Mouse (Mus musculus): Measurements from ENCODE around the gene Arhgef12. TPM values are rescaled to one million over a fixed set of nuclear protein-coding genes. Genes with fewer than 3 reads are reported as not detected.

The Arhgef12 gene
- polyA plus RNA-seq, 1 experiment, result 7.1 TPM

- Histone ChIP-seq H3K4me3 (ENCODE audit: control insufficient read depth, insufficient read depth, low read length) (no peak overlapping the region), H3K4me1 (replicated peaks; ENCODE audit: control insufficient read depth, insufficient read depth, low read length) (no peaks in the 10 kb centered on the region), H3K36me3 (ENCODE audit: control insufficient read depth, insufficient read depth, low read length) (no peaks in the 10 kb centered on the region), H3K27me3 (ENCODE audit: control insufficient read depth, insufficient read depth, low read length) (no peaks in the 10 kb centered on the region), H3K27ac (ENCODE audit: control insufficient read depth, insufficient read depth, low read length) (no peak overlapping the region)
- WGBS, result 43% methylated on average over 7 of the region's 7 CpGs
- no peak for TF ChIP-seq POLR2A (IDR thresholded peaks at IDR 0.05; ENCODE audit: control insufficient read depth, extremely low read depth, insufficient read depth, low read length, poor library complexity)
- no peak for TF ChIP-seq CTCF (IDR thresholded peaks at IDR 0.05; ENCODE audit: borderline replicate concordance, control insufficient read depth, extremely low read depth, insufficient read depth, low read length, poor library complexity)
- DNase-seq, result no peak
Observed at GRCm38 (mm10) chr9:42932146-42932545, 174.9 kb downstream of the Arhgef12 start.

DNA sequence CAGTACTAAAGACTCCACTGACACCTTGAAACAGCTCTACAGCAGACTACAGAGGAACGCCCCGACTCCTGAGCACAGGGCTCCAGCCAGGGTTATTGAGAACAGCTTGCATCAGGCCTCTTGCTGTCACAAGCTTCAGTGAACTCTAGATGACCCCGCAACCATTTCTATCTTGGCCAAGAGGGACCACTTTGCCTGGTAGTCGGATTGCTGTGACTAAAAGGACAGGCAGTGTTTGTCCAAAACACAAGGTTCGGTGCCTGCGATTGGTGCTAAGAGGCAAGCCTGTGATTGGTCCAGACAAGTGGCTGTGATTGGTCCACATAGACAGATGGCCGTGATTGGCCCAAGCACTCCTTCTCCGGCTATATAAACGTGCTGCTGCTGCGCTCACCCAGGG lies 179.5 kb downstream of the Arhgef12 start:
- DNase-seq, result no peak
- 76% methylated on average over 10 of the region's 10 CpGs for WGBS
- no peaks in the 10 kb centered on the region for H3K36me3 ChIP-seq (ENCODE audit: control insufficient read depth, insufficient read depth, low read length)
- H3K4me1 ChIP-seq (replicated peaks; ENCODE audit: control insufficient read depth, insufficient read depth, low read length), result no peaks in the 10 kb centered on the region
- TF ChIP-seq POLR2A (IDR thresholded peaks at IDR 0.05; ENCODE audit: control insufficient read depth, extremely low read depth, insufficient read depth, low read length, poor library complexity), result no peak
- TF ChIP-seq CTCF (IDR thresholded peaks at IDR 0.05; ENCODE audit: borderline replicate concordance, control insufficient read depth, extremely low read depth, insufficient read depth, low read length, poor library complexity), result no peak
- no peaks in the 10 kb centered on the region for H3K27me3 ChIP-seq (ENCODE audit: control insufficient read depth, insufficient read depth, low read length)
- no peak overlapping the region for H3K4me3 ChIP-seq (ENCODE audit: control insufficient read depth, insufficient read depth, low read length)
- no peak overlapping the region for H3K27ac ChIP-seq (ENCODE audit: control insufficient read depth, insufficient read depth, low read length)

DNA sequence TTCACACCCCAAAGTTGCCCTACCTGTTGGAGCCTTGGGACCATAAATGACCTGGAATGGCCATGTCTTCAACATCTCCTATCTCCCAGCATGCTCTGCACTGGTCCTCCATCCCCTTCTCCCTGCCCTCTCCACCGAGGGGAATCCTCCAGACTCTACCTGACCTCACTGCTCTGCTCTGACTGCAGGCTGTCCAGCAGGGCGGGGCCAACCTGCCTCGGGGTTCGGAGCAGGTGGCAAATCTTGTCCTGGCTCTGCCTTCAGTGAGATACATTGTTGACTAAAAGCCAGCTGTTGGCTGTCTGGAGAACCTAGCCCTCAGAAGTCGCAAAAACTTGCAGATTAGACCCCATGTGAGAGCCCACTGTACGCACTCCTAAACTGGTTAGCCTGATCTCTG lies 180.5 kb downstream of the Arhgef12 start:
- WGBS, result 88% methylated on average over 6 of the region's 6 CpGs
- TF ChIP-seq CTCF (IDR thresholded peaks at IDR 0.05; ENCODE audit: borderline replicate concordance, control insufficient read depth, extremely low read depth, insufficient read depth, low read length, poor library complexity) (no peak), POLR2A (IDR thresholded peaks at IDR 0.05; ENCODE audit: control insufficient read depth, extremely low read depth, insufficient read depth, low read length, poor library complexity) (no peak)

DNA sequence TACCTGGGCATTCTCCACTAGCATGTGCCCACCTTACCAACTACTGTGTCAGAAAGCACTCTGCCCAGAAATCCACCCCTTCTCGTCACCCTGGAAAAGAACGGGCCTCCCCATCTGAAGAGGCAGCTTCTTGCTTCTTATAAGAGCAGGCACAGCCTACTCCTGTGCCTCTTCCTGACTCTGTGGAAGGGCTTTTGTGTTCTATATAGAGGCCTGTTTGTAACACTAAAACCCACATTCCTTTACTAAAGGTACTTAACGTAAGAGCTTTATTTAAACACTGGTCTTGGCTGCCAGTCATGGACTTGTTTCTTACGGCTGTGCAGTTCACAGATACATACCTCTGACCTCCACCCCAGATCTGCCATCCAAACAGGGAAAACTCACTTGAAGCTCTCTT lies 185.2 kb downstream of the Arhgef12 start:
- H3K4me1 ChIP-seq (replicated peaks; ENCODE audit: control insufficient read depth, insufficient read depth, low read length), result no peaks in the 10 kb centered on the region
- no peak overlapping the region for H3K27ac ChIP-seq (ENCODE audit: control insufficient read depth, insufficient read depth, low read length)
- 95% methylated on average over 4 of the region's 4 CpGs for WGBS
- H3K27me3 ChIP-seq (ENCODE audit: control insufficient read depth, insufficient read depth, low read length), result no peaks in the 10 kb centered on the region
- no peak for TF ChIP-seq POLR2A (IDR thresholded peaks at IDR 0.05; ENCODE audit: control insufficient read depth, extremely low read depth, insufficient read depth, low read length, poor library complexity)
- no peak for TF ChIP-seq CTCF (IDR thresholded peaks at IDR 0.05; ENCODE audit: borderline replicate concordance, control insufficient read depth, extremely low read depth, insufficient read depth, low read length, poor library complexity)
- H3K36me3 ChIP-seq (ENCODE audit: control insufficient read depth, insufficient read depth, low read length), result no peaks in the 10 kb centered on the region
- no peak for DNase-seq
- no peak overlapping the region for H3K4me3 ChIP-seq (ENCODE audit: control insufficient read depth, insufficient read depth, low read length)

More for the DNA sequence above, 180.5 kb downstream of the Arhgef12 start:
- Histone ChIP-seq H3K27ac (ENCODE audit: control insufficient read depth, insufficient read depth, low read length) (no peak overlapping the region), H3K27me3 (ENCODE audit: control insufficient read depth, insufficient read depth, low read length) (no peaks in the 10 kb centered on the region), H3K4me1 (replicated peaks; ENCODE audit: control insufficient read depth, insufficient read depth, low read length) (no peaks in the 10 kb centered on the region), H3K36me3 (ENCODE audit: control insufficient read depth, insufficient read depth, low read length) (no peaks in the 10 kb centered on the region), H3K4me3 (ENCODE audit: control insufficient read depth, insufficient read depth, low read length) (no peak overlapping the region)
- DNase-seq, result no peak

- H3K36me3 ChIP-seq (ENCODE audit: control insufficient read depth, insufficient read depth, low read length), result no peaks in the 10 kb centered on the region
- TF ChIP-seq CTCF (IDR thresholded peaks at IDR 0.05; ENCODE audit: borderline replicate concordance, control insufficient read depth, extremely low read depth, insufficient read depth, low read length, poor library complexity) (no peak), POLR2A (IDR thresholded peaks at IDR 0.05; ENCODE audit: control insufficient read depth, extremely low read depth, insufficient read depth, low read length, poor library complexity) (no peak)
- no peaks in the 10 kb centered on the region for H3K4me1 ChIP-seq (replicated peaks; ENCODE audit: control insufficient read depth, insufficient read depth, low read length)
- WGBS, result 75% methylated on average over 7 of the region's 7 CpGs
- DNase-seq, result no peak
- H3K4me3 ChIP-seq (ENCODE audit: control insufficient read depth, insufficient read depth, low read length), result no peak overlapping the region
- no peaks in the 10 kb centered on the region for H3K27me3 ChIP-seq (ENCODE audit: control insufficient read depth, insufficient read depth, low read length)
- H3K27ac ChIP-seq (ENCODE audit: control insufficient read depth, insufficient read depth, low read length), result no peak overlapping the region
Observed at GRCm38 (mm10) chr9:42920190-42920589, 186.8 kb downstream of the Arhgef12 start.

- DNase-seq, result no peak
- Histone ChIP-seq H3K36me3 (ENCODE audit: control insufficient read depth, insufficient read depth, low read length) (no peaks in the 10 kb centered on the region), H3K4me1 (replicated peaks; ENCODE audit: control insufficient read depth, insufficient read depth, low read length) (no peaks in the 10 kb centered on the region), H3K27ac (ENCODE audit: control insufficient read depth, insufficient read depth, low read length) (no peak overlapping the region), H3K4me3 (ENCODE audit: control insufficient read depth, insufficient read depth, low read length) (no peak overlapping the region), H3K27me3 (ENCODE audit: control insufficient read depth, insufficient read depth, low read length) (no peaks in the 10 kb centered on the region)
- WGBS, result 96% methylated on average over 7 of the region's 7 CpGs
- TF ChIP-seq CTCF (IDR thresholded peaks at IDR 0.05; ENCODE audit: borderline replicate concordance, control insufficient read depth, extremely low read depth, insufficient read depth, low read length, poor library complexity) (no peak), POLR2A (IDR thresholded peaks at IDR 0.05; ENCODE audit: control insufficient read depth, extremely low read depth, insufficient read depth, low read length, poor library complexity) (no peak)
Observed at GRCm38 (mm10) chr9:42917911-42918310, 189.1 kb downstream of the Arhgef12 start.

Other genes starting within 250 kb of the Arhgef12 start
- gene Grik4, start 162.7 kb downstream of the Arhgef12 start, polyA plus RNA-seq (2012; rRNA removed), result 0.04 and 0.16 TPM in 2 replicates
- gene Tmem136, start 9.3 kb upstream of the Arhgef12 start, polyA plus RNA-seq (2012; rRNA removed), result 0.19 and 0.59 TPM in 2 replicates
- gene Pou2f3, start 103.1 kb upstream of the Arhgef12 start, polyA plus RNA-seq (2012; rRNA removed), result 1.3 and 1.7 TPM in 2 replicates
- gene Oaf, start 132.7 kb upstream of the Arhgef12 start, polyA plus RNA-seq (2012; rRNA removed), result 10.2 and 10.8 TPM in 2 replicates
- gene Trim29, start 203.6 kb upstream of the Arhgef12 start, polyA plus RNA-seq (2012; rRNA removed), result 30.1 and 35.6 TPM in 2 replicates